Mouse (Mus musculus) E14TG2a.4 (cell line): ENCODE results near the gene Hspa12b.

ENCODE experiments used
- H3K27me3 ChIP-seq: 2 replicates; pipeline ENCODE4 v1.6.1; 2014; ENCODE audit warnings: low read length, control low read depth; ENCODE audit not compliant: insufficient read depth
- H3K36me3 ChIP-seq: 2 replicates; pipeline ENCODE4 v1.6.1; 2014; ENCODE audit warnings: low read length, control low read depth; ENCODE audit not compliant: insufficient read depth
- H3K4me1 ChIP-seq: replicated peaks from 2 replicates; pipeline ENCODE4 v1.6.1; 2014; ENCODE audit warnings: low read depth, low read length, control low read depth
- H3K4me3 ChIP-seq: replicated peaks from 2 replicates; pipeline ENCODE4 v1.5.1; 2014; ENCODE audit warnings: mild to moderate bottlenecking, low read length
- H3K9me3 ChIP-seq: 2 replicates; pipeline ENCODE4 v1.6.1; 2014; ENCODE audit warnings: low read length, control low read depth
- CTCF ChIP-seq: conservative IDR thresholded peaks from 2 replicates; pipeline ENCODE4 v1.5.1; 2014; ENCODE audit warnings: low read length
- NANOG ChIP-seq: IDR thresholded peaks from 2 replicates; pipeline ENCODE4 v1.6.1; 2014; ENCODE audit warnings: borderline replicate concordance, low read length, mixed read lengths
- POU5F1 ChIP-seq: IDR thresholded peaks from 2 replicates; pipeline ENCODE4 v1.6.1; 2014; ENCODE audit warnings: low read length, borderline replicate concordance

The Hspa12b gene

DNA sequence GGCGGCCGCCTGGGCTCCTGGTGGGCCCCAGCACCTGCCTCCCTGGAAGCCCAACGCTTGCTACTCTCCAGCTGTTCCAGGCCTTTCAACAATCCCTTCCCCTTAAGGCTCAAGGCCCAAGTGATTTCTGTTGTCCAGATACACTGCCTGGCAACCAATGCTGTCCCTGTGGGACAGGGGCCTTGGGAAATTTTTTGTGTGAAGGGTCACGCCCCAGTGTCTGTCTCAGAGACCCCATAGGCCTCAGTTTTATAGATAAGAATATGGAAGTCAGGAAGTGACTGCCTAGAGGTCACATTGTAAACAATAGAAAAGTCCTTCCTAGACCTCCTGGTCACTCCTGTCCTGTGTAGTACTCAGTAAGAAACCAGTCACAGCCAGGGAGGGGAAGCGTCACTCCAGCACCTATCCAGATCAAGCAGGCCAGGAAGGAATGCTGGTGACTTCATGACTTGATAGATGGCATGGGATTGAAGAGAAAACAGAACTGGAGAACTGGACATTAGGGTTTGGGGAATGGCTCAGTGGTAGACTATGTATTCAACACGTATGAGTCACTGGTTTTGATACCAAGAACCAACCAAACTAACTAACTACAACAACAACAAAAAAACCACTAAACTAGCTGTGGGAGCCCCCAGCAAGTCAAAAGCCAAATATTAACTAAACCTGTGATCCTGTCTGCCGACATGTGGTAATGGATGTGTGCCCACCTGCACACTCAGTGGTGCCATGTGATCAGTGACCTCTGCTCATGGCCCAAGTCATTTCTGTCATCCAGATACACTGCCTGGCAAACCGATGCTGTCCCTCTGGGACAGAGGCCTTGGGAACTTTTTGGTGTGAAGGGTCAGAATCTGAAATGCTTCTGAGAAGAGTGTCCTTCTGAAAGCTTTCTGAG lies 21.5 kb downstream of the Hspa12b start:
- TF ChIP-seq CTCF (no peak), NANOG (no peak), POU5F1 (no peak)
- Histone ChIP-seq H3K27me3 (peaks cover 9% of the 10 kb centered on the region), H3K4me3 (no peak overlapping the region), H3K9me3 (no peaks in the 10 kb centered on the region), H3K4me1 (peaks cover 84% of the 10 kb centered on the region), H3K36me3 (peaks cover 89% of the 10 kb centered on the region)

- Histone ChIP-seq H3K9me3 (no peaks in the 10 kb centered on the region), H3K27me3 (peaks cover 5% of the 10 kb centered on the region; the same call in 1 of the 2 replicates), H3K4me1 (peaks cover 86% of the 10 kb centered on the region), H3K4me3 (no peak overlapping the region), H3K36me3 (peaks cover 92% of the 10 kb centered on the region)
- TF ChIP-seq NANOG (no peak), POU5F1 (no peak), CTCF (no peak)
Measured at GRCm38 (mm10) chr2:131149254-131149578, 22.1 kb downstream of the Hspa12b start.

GRCm38 (mm10) chr2:131152166-131152730 lies 25.2 kb downstream of the Hspa12b start:
- H3K9me3 ChIP-seq = no peaks in the 10 kb centered on the region
- no peaks in the 10 kb centered on the region for H3K27me3 ChIP-seq
- H3K4me1 ChIP-seq = peaks cover 85% of the 10 kb centered on the region
- peaks cover 99% of the 10 kb centered on the region for H3K36me3 ChIP-seq
- no peak for TF ChIP-seq NANOG
- no peak for TF ChIP-seq CTCF
- no peak for TF ChIP-seq POU5F1
- no peak overlapping the region for H3K4me3 ChIP-seq

DNA sequence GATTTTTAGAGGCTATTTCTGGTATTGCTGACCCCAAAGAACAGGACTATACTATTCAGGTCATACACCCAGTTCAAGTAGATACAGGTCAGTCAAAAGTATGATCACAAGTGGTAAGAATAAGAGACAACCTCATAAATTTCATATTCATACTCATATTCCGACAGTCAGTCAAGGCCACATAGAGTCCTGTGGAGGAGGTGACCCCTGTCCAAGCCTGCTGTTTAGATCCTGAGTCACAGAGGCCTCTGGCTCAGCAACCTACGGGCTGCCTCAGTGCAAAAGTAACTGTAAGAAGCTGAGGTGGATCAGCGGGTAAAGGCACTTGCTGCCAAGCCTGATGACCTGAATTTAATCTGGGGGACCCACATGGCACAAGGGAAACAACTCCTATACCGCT lies 27.0 kb downstream of the Hspa12b start:
- Histone ChIP-seq H3K4me1 (peaks cover 93% of the 10 kb centered on the region), H3K9me3 (no peaks in the 10 kb centered on the region), H3K4me3 (no peak overlapping the region), H3K27me3 (no peaks in the 10 kb centered on the region), H3K36me3 (peaks cover 98% of the 10 kb centered on the region)
- TF ChIP-seq NANOG = no peak
- no peak for TF ChIP-seq CTCF
- TF ChIP-seq POU5F1 = no peak

DNA sequence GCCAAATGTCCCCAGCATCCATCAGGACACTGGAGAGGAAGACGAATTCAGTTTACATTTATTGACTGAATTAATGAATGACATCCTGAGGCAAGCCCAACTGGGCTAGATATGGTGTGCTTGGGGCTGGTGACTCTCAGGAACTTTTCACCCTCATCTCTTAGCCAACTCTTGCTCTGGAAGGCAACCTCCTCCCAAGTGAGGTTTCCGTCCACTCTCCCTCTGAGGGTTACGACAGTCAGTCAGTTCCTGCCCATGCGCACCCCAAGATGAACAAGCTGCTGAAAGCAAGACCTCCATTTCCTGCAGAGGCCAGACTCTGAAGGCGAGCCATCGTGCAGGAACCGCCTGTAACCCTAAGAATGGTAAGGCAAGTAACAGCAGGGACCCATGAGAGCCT lies 29.9 kb downstream of the Hspa12b start:
- Histone ChIP-seq H3K27me3 (no peaks in the 10 kb centered on the region), H3K4me3 (no peak overlapping the region), H3K4me1 (peaks cover 87% of the 10 kb centered on the region), H3K36me3 (peaks cover 69% of the 10 kb centered on the region), H3K9me3 (no peaks in the 10 kb centered on the region)
- TF ChIP-seq NANOG = no peak
- TF ChIP-seq POU5F1 = no peak
- TF ChIP-seq CTCF = no peak

DNA sequence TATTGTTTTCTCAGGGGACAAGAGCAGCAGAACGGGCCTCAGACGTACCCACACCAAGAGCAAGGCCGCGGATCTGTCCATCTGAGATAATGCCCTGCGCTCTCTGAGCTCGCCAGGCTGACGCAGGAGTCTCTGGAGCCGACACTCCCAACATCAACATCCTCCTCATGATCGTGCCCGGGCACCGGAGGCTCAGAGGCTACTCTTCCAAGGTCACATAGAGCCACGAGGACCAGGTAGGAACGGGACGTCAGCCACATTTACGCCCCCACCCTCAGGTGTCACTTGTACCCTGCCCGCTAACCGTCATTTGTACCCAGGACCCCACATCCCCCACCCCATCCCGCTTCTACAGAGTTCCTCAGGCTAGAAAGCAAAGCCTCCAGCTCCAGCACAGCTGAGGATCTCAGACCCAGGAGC lies 32.4 kb downstream of the Hspa12b start:
- Histone ChIP-seq H3K4me1 (peaks cover 64% of the 10 kb centered on the region), H3K4me3 (peak overlapping the region; percentile 93), H3K36me3 (peaks cover 44% of the 10 kb centered on the region), H3K9me3 (no peaks in the 10 kb centered on the region), H3K27me3 (no peaks in the 10 kb centered on the region)
- TF ChIP-seq POU5F1 = no peak
- TF ChIP-seq NANOG = no peak
- TF ChIP-seq CTCF = no peak

GRCm38 (mm10) chr2:131159938-131160581 lies 33.0 kb downstream of the Hspa12b start, which contains the start of gene 1700037H04Rik:
Gene 1700037H04Rik (minus strand): TSS chr2:131160081.
- no peak for TF ChIP-seq NANOG
- TF ChIP-seq POU5F1 = no peak
- TF ChIP-seq CTCF = no peak
- H3K4me3 ChIP-seq = peak within 1 kb of the TSS; percentile 93
- H3K4me1 ChIP-seq = peaks cover 58% of the 10 kb centered on the region
- H3K27me3 ChIP-seq = no peaks in the 10 kb centered on the region
- peaks cover 38% of the 10 kb centered on the region for H3K36me3 ChIP-seq
- H3K9me3 ChIP-seq = no peaks in the 10 kb centered on the region

DNA sequence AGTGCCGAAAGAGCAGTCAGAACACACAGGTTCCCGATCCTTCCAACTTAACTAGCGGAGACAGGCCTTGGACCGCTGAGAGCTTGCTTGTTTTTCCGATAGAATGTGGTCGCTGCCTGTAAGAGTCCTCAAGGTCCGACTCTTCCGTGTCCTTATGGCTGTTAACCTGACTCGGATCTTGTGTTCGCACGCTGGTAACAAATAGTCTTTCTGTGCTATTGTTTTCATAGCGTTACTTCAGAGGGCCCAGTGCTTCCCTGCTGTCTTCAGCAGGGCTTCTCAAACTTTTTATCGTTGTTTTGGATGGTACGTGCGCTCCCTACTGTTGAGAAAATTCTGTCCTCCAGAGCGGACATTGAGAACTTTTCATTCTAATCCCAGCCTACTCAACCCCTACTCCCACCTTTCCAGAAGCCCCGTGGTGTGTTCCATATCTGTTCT lies 33.6 kb downstream of the Hspa12b start:
- Histone ChIP-seq H3K9me3 (no peaks in the 10 kb centered on the region), H3K4me3 (peak overlapping the region; percentile 93), H3K4me1 (peaks cover 57% of the 10 kb centered on the region), H3K36me3 (peaks cover 32% of the 10 kb centered on the region), H3K27me3 (no peaks in the 10 kb centered on the region)
- TF ChIP-seq POU5F1 = no peak
- TF ChIP-seq CTCF = no peak
- TF ChIP-seq NANOG = no peak
